Mouse (Mus musculus) naive thymus-derived CD4-positive, alpha-beta T cell, adult 2 months (primary cell): Measurements from ENCODE around the gene Nfatc4.

Source experiments
- DNase-seq: peaks from one replicate; pipeline ENCODE4 v3.0.0-alpha.2; 2011; ENCODE audit warnings: low read depth

The Nfatc4 gene

DNA sequence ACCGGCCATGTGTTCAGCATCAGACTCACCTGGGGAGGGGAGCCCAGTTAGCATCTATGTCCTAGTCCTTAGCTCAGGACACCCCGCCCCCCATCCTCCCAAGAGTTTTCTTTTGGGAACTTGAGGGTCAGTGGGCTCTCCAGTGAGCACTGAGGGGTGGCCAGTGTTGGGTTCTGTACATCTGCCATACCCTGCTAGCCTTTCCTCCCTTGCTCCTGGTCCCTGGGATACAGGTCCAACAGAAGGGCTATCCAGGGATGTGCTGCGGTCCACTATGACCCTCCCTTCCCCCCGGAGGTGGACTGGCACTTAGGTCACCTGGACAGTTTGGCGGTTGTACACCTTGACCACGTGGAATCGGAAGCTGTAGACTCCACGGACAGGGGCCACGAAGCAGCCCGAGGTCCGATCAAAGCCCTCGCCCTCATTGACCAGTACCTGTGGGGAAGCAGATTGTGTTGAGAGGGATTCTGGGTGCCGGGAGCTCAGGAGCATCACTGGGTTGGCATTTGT, 60.3 kb downstream of the Nfatc4 start:
- no peak for DNase-seq
